Mouse (Mus musculus) urinary bladder, postnatal 14 days (tissue): ENCODE data around the gene Cap2.

Experiments
- DNase-seq: peaks from one replicate; pipeline ENCODE4 v3.0.0; 2021; ENCODE audit warnings: low spot score

Cap2 gene

DNA sequence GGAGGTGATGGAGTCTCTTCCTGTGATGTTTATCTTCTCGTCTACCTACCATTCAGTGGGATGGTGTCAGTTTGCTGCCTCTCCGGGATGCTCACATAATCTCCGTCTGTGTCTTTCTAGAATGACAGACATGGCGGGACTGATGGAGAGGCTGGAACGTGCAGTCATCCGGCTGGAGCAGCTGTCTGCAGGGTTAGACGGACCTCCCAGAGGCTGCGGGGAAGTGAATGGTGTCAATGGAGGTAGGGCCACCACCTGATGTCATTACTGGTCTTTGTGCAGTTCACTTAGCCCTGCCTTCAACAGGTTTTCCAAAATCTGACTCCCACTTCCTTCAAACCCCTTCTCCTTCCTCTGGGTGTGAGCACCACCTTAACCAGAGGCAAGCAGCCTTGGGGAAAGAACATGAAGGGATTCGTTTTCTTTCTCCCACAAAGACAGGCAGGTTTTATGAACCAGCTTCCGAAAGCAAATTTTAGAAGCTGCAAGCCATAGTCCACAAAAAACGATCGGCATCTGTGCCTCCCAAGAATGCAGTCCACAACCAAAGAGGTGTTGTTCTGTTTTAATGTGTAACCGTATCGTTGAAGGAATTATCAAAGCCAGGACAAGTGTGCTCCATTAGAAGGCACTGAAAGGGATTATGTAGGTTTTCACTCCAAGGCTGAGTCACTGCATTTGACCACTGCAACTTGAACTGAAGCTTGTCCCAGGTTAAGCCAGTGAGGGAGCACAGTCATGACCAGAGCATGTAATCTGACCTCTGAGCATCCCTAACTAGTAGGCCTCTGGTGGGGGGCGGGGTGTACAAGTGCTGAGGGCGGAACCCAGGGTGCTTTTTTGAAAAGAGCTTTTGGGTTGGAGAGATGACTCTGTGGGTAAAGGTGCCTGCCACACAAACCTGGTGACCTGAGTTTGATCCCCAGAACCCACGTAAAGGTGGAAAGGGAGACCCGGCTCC is 23.9 kb downstream of the Cap2 start:
- DNase-seq = no peak

- no peak for DNase-seq
Observed at GRCm38 (mm10) chr13:46526645-46527044, 25.0 kb downstream of the Cap2 start.

DNA sequence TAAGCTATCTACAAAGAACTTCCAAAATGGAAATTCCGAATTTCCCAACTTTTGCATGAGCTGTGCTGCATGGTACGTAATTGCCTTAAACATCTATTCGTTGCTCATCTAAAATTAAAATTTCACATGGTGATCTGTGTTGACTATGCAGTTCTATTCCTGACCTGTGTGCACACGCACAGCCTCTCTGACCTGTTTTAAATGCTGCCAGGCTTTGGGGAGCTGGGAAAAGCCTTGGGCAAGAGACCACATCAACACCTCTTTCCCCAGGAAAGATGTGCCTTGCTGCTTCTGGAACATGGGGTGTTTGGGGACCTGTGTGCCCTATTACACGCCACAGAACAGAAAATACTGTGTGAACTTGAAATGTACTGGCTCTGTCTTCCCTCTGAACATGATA is 25.7 kb downstream of the Cap2 start:
- no peak for DNase-seq

DNA sequence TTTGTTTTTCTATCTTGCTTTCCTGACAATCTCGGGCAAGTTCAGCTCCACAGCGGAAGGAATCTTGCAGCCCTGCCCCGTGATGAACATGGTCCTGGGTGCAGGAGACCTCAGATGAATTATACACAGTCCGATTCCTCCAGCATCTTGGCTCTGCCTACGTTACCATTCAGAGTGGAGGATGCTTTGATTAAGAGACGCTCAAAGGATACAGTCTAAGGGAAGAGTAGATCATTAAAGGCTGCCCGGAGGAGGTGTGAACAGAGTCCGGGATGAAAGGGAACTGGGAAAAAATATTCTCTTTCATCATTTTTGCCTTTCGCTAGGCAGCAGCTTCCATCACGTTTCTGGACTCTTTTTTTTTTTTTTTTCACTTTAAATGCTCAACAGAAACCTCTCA is 27.4 kb downstream of the Cap2 start:
- no peak for DNase-seq

GRCm38 (mm10) chr13:46530546-46530945 is 28.9 kb downstream of the Cap2 start:
- no peak for DNase-seq

DNA sequence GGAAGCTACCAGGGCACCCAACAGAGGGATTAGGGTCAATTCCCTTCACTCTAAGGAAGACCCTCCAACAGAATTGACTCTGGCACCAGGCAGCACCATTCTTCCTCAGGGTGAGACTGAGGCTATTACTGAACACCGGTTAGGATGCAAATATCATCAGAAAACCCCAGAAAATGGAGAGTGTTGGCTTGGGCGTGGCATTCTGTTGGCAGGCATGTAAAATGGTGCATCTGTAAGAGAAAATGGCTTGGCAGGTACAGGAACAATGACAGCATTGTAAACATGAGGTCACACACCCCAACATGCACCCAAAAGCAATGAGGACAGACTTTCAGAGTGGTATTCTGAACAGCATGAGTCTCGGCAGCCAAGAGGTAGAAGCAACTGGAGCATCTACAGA is 30.0 kb downstream of the Cap2 start:
- no peak for DNase-seq

DNA sequence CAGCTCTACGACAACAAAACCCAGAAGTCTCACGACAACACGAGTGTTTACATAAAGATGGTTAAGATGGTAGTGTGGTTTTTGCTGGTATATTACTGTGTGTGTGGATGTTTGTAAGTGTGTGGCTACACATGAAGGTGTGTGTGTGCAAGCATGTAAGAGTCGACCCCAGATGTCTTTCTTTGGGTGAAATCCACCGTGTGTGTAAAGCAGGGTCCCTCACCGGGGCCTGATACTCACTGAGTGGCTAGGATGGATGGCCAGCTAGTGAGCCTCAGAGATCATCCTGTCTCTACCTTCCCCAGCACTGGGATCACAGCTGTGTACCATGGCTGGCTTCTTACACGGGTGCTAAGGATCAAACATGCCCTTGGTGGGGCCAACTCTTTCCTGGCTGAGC is 30.6 kb downstream of the Cap2 start:
- DNase-seq = no peak

DNA sequence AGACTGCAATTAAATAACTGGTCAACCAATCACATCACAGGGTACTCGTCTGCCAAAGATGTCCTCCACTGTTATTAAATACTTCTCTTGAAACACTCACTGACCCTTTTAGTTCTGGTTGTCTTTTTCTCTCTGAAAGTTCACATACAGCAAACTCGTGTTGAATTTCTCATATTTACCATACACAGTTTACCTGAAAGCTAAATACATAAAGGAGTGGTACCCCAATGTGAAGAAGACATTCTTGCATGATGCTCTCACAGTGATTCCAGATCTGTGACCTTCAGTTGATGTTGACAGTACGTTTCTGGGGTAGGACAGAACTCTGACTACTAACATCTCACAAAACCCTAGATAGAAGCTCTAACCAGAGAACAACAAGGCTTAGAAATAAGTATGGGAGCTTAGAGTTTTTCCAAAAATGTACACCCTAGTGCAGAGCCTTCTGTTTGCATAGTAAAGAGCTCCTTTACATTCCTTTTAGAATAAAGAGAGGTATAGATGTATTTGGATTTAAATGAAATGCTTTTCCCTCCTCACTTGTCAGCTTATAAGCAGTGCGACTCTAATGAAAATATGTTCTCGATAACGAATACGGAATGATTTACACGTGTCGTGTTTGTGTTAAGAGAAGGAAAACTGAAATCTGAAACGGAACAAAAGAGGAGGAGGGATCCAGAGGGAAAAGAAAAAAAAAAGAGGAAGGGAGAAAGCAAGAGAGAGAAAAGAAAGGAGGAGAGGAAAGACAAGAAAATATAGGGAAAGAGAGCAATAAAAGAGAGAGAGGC is 31.9 kb downstream of the Cap2 start:
- DNase-seq = no peak

DNA sequence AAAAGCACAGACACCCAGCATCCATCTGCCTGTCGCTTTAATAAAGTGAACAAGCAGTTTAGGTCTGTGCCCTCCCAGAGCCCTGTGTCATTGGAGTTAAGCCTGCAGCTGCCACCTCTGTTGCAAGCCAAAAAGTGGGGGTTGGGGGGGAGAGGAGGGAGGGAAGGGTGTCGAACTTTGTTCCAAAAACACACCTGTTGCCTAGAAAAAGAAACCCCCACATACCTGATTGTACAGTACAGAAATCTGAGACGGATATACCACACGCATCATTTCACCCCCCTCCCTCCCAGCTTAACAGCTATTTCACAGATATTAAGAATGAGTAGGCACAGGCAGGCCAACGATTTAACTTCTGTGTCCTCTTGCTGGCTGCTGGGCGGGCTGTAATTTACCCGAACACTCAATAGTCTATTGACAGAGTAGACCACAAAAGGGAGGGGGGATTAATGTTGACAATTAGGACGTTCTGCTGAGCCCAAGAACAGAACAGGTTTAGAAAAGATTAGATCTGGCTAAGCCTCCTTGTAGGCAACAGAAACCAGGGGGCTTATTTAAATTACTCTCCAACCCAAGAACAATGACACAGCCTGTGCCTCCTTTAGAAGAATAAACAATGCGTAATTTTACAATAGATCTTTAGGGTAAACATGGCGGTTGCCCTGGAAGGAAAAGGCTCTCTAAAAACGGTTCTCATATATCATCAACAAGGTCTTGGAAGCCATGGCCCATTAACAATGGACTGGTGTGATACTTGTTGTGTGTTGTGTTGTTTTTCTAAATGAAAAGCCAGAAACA is 32.7 kb downstream of the Cap2 start:
- no peak for DNase-seq

DNA sequence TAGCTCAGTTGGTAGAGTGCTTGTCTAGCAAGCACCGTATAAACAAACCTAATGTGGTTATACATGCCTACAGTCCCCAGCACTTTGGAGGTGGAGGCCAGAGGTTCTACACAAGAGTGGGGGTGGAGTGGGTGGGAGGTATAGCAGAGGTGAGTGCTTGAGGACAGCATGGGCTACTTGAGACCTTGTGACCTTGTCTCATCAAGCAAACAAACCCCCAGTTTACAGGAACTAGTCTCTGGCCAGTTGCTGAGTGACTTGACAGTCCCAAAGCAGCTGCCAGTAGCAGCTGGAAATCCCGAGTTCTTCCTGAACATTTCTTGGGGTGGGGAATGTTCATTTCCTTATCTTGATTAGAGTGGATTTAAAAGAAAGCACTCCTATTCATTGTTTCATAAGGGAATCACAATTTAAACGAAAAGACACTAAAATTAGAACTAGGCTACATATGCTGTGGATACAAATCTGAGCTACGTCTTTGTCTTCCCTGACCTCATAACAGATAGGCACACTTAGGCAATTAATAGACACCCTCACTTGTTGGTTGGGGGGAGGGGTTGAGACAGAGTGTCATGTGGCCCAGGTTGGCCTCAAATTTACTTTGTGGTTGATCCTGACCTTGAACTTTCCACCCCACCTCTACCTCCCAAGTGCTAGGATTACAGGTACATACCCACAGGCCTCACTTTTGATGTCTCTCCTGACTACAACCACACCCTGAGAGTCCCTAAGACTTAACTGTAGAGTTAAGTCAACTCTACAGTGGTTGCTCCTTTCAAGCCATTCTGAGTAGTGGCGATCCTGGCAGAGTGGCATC is 33.5 kb downstream of the Cap2 start:
- no peak for DNase-seq

GRCm38 (mm10) chr13:46539284-46539683 is 37.6 kb downstream of the Cap2 start:
- DNase-seq = no peak

DNA sequence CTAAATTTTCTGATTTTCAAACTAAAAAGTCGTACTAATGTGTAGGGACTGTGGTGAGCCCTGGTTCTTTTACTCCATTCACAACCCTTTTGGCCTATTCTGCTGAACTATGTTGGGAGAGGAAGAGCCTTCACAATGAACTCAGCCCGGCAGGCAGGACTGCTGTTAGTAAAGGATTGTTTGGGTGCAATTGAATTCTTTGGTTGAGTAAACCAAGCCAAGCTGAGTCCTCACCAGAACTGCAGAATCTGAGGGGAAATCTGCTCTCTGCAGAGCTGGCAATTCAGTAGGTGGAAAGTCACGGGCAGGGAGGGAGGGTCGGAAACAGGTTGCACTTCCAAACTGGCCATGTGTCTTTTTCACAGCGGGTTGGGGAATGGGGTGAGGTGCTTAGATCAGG is 39.3 kb downstream of the Cap2 start:
- DNase-seq = no peak

- no peak for DNase-seq
Observed at GRCm38 (mm10) chr13:46542782-46543181, 41.1 kb downstream of the Cap2 start.

- DNase-seq = no peak
Observed at GRCm38 (mm10) chr13:46544608-46545007, 43.0 kb downstream of the Cap2 start.

DNA sequence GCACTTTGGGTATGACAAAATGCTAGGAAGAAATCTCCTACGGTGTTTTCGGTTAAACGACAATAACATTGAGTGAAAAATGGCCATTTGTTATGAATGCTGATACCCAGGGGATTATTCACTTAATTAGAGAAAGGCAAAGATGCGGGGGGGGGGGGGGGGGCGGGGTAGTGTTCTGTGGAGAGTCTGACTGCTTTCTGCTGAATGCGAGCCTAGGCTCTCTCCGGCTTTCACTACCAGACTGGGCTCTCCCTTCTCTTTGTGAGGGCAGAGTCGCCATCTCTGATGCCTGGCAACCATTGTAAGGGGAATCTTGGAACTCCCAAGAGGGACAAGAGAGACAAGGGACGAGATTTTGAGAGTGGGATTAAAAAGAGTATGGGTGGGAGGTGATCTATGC is 43.4 kb downstream of the Cap2 start:
- DNase-seq = no peak

GRCm38 (mm10) chr13:46546846-46547245 is 45.2 kb downstream of the Cap2 start:
- no peak for DNase-seq

DNA sequence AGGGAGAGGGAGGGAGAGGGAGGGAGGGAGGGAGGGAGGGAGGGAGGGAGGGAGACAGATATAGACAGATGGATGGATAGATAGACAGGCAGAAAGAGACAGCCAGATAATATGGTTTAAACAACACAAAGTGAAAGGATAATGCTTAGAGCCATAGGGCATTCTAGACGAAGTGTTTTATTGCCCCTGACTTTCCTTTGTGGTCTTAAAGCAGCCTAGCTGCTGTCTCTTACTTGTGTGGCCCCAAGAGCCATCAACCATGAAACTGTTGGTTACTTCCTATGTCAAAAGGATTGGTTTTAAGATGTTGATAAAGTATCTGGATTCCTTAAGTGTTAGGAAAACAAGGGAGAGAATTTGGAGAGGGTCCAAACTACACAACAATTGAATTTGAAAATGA is 45.6 kb downstream of the Cap2 start:
- no peak for DNase-seq

- DNase-seq = no peak
Observed at GRCm38 (mm10) chr13:46548132-46548531, 46.5 kb downstream of the Cap2 start.

- DNase-seq = no peak
Observed at GRCm38 (mm10) chr13:46548600-46549179, 47.0 kb downstream of the Cap2 start.

- no peak for DNase-seq
Observed at GRCm38 (mm10) chr13:46550627-46551026, 49.0 kb downstream of the Cap2 start.

DNA sequence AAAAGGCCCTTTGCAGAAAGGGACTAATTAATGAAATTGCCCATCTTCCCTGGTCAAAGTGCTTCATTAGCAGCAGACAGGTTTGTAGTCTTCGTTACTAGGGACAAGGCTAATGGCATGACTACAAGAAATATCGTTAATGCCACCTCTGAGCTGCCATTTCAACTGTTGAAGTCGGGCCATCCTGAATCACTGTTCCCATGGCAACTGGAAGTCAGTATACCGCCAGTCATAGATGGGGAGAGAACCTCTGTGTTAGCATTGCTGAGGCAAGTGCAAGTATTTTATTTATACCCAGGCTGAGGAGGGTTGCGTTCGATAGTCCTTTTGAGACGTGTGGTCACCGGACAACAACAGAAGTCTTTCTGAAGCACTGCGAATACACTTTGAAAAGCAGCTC is 53.1 kb downstream of the Cap2 start:
- no peak for DNase-seq
